Mouse (Mus musculus) WW6 (cell line): ENCODE measurements around the gene Olfr648.

ENCODE experiments used
- DNase-seq: peaks from one replicate; pipeline ENCODE4 v3.0.0-alpha.2; 2013; ENCODE audit warnings: low read depth, low spot score

Gene Olfr648

DNA sequence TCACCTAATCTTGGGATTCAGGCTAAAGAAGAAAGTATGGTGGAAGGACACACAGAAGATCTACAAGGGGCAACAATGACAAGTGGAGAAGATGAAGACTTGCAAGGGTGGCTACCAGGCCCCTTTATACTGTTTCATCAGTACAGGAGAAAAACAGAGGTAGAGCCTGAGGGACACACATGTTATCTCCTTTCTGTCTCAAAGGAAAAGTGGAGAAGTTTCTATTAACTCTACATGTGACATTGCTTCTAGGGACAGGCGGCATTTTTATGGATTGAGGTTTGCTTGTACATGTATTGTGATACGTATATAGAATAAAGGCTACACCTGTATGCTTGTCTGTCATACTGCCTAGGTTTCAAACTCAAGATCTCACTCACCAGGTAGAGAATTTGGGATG lies at the start of gene Olfr648:
TSS of gene Olfr648 (minus strand) at position 101 of the 400 bp plus-strand sequence.
- no peak for DNase-seq

DNA sequence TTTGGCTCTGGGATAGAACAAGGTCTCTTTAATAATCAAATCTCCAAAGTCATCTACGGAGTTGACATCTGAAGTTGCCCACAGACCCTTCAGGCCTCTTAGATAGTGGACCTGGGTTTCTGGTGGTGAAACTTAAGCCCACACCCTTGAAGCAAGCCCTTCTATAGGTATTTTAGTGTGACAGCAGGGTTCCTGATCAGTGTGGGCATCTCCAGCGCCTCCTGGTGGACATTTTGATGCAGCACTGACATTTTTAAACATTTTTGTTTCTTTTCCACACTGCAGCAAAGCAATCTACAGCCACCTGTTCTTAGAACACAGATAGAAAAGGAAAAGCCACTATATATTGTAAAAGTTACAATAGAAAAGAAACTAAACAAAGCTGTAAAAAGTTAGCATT lies 48.0 kb upstream of the Olfr648 start:
- no peak for DNase-seq

- peak; percentile 83 for DNase-seq
Observed at GRCm38 (mm10) chr7:104218701-104219569, 35.7 kb upstream of the Olfr648 start, which contains the start of gene Trim6. Trim6 (plus strand) TSS chr7:104218793.

- peak; percentile 49 for DNase-seq
Observed at GRCm38 (mm10) chr7:104217881-104218280, 34.7 kb upstream of the Olfr648 start.

DNA sequence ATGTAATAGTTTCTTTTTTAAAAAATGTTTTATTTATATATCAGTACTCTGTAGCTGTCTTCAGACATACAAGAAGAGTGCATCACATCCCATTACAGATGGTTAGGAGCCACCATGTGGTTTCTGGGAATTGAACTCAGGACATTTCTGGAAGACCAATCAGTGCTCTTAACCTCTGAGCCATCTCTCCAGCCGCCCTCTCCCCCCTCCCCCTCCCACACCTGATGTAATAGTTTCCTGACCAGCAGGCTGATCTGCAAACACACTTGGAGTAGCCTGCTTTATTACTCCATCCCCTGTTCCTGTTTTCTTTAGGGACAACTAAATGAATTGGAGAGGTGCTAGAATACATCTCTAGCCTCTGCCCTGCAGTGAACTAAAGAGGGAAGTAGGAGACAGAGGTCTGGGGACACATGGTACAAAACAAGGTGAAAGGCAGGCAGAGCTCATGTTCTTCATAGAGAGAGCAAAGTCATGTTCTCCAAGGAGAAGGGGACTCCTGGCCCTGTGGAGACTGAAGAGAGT lies 32.9 kb upstream of the Olfr648 start:
- no peak for DNase-seq

DNA sequence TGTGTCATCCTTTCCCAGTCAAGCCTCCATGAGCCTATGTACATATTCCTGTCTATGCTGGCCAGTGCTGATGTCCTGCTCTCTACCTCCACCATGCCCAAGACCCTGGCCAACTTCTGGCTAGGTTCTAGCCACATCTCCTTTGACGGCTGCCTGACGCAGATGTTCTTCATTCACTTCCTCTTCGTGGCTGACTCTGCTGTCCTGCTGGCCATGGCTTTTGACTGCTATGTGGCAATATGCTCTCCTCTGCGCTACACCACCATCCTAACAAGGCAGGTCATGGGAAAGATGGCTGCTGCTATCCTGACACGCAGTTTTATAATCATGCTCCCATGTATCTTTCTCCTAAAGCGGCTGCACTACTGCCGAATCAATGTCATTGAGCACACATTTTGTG lies 23.0 kb upstream of the Olfr648 start:
- DNase-seq, result no peak

DNA sequence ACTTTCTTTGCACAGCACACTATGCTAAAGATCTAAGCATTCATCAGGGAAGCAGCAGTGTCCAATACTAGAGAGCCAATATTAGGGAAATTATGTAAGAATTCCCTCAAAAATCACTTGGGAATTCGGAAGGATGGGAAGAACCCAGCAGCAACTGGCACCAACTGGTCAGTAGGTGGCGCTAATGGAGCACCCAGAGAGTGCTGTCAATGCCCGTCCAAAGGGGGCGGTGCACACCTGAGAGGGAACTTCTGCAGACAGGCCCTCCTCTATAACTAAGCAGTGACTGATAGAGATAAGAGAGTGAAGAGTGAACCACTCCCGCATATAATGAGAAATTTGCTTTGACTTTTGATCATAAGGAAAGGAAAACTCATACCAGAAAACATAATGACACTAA lies 16.6 kb upstream of the Olfr648 start:
- DNase-seq, result peak; percentile 54

- no peak for DNase-seq
Observed at GRCm38 (mm10) chr7:104195885-104196284, 12.7 kb upstream of the Olfr648 start, which contains the start of gene Olfr649. Olfr649 (minus strand) TSS chr7:104195985.

GRCm38 (mm10) chr7:104191275-104191674 lies 8.1 kb upstream of the Olfr648 start:
- no peak for DNase-seq

- DNase-seq, result no peak
Observed at GRCm38 (mm10) chr7:104179074-104179473, 4.1 kb downstream of the Olfr648 start.

GRCm38 (mm10) chr7:104178422-104179054 lies 4.7 kb downstream of the Olfr648 start:
- no peak for DNase-seq

DNA sequence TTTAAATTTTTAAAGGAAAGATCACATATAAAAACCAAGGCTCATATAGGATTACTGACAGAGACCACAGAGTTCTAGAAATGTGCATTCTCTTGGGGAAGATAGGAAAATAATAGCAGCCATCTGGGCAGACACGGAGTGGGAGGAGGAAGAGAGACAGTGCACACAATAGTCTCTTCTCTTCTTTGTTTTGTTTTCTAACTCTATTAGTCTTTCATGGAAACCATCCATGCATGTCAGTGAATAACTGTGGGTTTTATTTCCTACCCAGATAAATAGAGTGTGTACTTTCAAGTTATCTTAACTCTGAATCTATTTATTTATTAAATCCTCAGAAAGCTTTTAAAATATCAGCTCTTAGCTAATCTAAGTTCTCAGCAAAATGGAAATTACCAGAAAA lies 8.1 kb downstream of the Olfr648 start:
- DNase-seq, result no peak

- no peak for DNase-seq
Observed at GRCm38 (mm10) chr7:104169634-104170204, 13.5 kb downstream of the Olfr648 start.

GRCm38 (mm10) chr7:104167105-104167504 lies 16.1 kb downstream of the Olfr648 start:
- DNase-seq, result no peak

GRCm38 (mm10) chr7:104150456-104150855 lies 32.7 kb downstream of the Olfr648 start, which contains the start of gene Ubqlnl:
Ubqlnl (minus strand) TSS chr7:104150556.
- DNase-seq, result no peak

DNA sequence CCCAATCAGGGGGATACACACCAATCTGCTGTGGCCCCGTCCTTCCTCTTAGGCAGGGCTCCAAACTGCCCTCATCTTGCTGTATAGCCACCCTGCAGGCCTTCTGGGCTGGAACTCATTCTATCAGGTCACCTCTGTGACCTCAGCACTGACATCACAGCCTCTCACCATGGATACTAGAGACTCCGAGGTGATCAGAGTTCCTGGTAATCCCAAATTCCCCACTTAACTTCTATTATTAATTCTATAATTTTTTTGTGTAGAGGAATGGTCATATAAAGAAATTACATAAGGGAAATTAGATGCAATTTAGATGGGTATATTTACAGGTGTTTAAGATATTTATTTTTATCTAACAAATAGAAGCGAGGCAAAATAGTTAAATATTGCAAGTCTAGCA lies 40.0 kb downstream of the Olfr648 start, which contains the start of gene Ubqln3:
TSS of gene Ubqln3 (minus strand) at position 101 of the 400 bp plus-strand sequence.
- DNase-seq, result no peak

DNA sequence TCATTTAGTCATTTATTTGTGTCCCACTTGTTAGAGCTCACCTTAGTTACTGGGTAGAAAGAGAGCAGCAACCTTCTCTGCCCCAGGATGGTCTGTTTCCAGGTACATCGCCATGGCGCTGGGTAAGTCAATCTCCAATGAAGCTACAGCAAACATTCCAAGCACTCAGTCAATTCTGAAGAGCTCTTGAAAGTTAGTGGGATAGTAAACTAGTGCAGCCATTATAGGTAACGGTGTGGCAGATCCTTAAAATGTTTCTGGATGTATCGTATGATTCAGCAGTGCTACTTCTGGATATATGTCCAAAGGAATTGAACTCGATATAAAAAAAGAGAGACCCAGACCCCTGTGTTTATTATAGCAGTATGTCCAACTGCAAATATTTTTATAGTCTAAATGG lies 45.9 kb downstream of the Olfr648 start, which contains the start of gene Olfr643:
TSS of gene Olfr643 (minus strand) at position 101 of the 400 bp plus-strand sequence.
- DNase-seq, result no peak

- DNase-seq, result no peak
Observed at GRCm38 (mm10) chr7:104129726-104130125, 53.5 kb downstream of the Olfr648 start, which contains the start of gene Ubqln5. Ubqln5 (minus strand) TSS chr7:104129826.
